Mouse (Mus musculus): Measurements from ENCODE around the gene Egln1.

DNA sequence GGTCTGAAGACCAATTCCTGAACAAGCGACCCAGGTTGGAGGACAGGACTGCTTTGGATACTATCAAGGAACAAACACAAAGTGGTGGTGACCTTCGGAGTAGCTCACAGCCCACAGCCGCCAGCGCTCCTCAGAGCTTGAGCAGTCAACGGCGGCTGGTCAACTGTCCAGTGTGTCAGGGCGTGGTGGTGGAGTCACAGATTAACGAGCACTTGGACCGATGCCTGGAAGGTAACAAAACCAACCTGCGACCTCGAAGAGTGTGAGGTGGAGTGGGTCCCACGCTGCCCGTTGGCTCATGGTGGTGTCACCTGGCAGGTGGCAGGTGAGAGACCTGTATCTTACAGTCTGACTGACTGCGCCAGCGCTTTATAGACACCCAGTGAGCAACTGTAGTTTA is 45.9 kb downstream of the Egln1 start:
- TF ChIP-seq CTCF (IDR thresholded peaks at IDR 0.05; ENCODE audit: extremely low read depth, insufficient read depth, low read length): no peak
- no peak for TF ChIP-seq POLR2A (IDR thresholded peaks at IDR 0.05; ENCODE audit: extremely low read depth, insufficient read depth, low read length)

Data from cortical plate, adult 2 months (tissue).